Mouse (Mus musculus) testis, adult 2 months (tissue): ENCODE measurements around the gene Ptpn7.

Source experiments
- CTCF ChIP-seq: fragments of 200-500 bp; IDR thresholded peaks from 2 replicates; pipeline ENCODE4 v1.5.1; 2012; ENCODE audit warnings: low read depth, mild to moderate bottlenecking, inconsistent platforms, low read length, moderate library complexity; ENCODE audit not compliant: control insufficient read depth, insufficient read depth, insufficient replicate concordance
- POLR2A ChIP-seq: fragments of 200-500 bp; IDR thresholded peaks from 2 replicates; pipeline ENCODE4 v1.6.1; 2012; ENCODE audit warnings: low read depth, mild to moderate bottlenecking, inconsistent platforms, low read length, moderate library complexity; ENCODE audit not compliant: control insufficient read depth

DNA sequence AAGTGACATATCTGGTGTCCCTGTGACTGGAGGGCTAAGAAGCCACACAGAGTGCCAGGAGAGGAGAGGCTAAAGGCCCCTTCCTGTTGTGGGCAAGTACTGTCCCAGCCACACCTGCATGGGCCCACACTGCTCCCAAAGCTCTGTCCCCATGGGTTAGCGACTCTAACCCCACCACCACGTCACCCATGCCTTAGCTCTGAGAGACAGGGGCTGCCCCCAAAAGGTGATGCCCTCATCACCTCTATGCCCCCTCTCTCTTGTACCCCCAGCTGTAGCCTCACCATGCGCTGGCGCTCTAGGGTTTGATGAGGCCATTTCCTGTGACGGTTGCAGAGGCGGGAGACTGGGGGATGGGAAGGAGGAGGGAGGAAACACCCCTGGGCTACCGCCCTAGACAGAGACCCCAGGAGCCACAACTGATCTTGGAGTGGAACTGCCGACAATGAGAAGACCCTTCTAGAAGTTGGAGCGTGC, 431 bp downstream of the Ptpn7 start:
- TF ChIP-seq CTCF: no peak
- no peak for TF ChIP-seq POLR2A
